Mouse (Mus musculus) myocyte (in vitro differentiated cells): ENCODE data around the gene Ptgs2. TPM values are rescaled to one million over a fixed set of nuclear protein-coding genes. Genes with fewer than 3 reads are reported as not detected.

ENCODE experiments used
- H3K27me3 ChIP-seq: one replicate; pipeline ENCODE4 v1.6.1; 2011; ENCODE audit not compliant: control insufficient read depth, insufficient read depth, insufficient read length
- H3K36me3 ChIP-seq: one replicate; pipeline ENCODE4 v1.6.1; 2011; ENCODE audit not compliant: control insufficient read depth, insufficient read depth
- H3K4me2 ChIP-seq: one replicate; pipeline ENCODE4 v1.6.1; 2011; ENCODE audit warnings: low read depth, control low read depth
- H3K4me3 ChIP-seq: one replicate; pipeline ENCODE4 v1.5.1; 2011; ENCODE audit warnings: mild to moderate bottlenecking, control low read depth, moderate library complexity
- H3K79me2 ChIP-seq: one replicate; pipeline ENCODE4 v1.6.1; 2011; ENCODE audit not compliant: control insufficient read depth, insufficient read depth
- H3ac ChIP-seq: one replicate; pipeline ENCODE4 v1.6.1; 2011; ENCODE audit not compliant: control insufficient read depth, insufficient read length
- CEBPB ChIP-seq: IDR thresholded peaks from 2 replicates; pipeline ENCODE4 v1.6.1; 2011; ENCODE audit warnings: mild to moderate bottlenecking, moderate library complexity; ENCODE audit not compliant: poor library complexity, insufficient read depth, severe bottlenecking
- E2F4 ChIP-seq: IDR thresholded peaks from one replicate; pipeline ENCODE4 v1.6.1; 2011; ENCODE audit warnings: mild to moderate bottlenecking, control low read depth, moderate library complexity; ENCODE audit not compliant: insufficient read depth
- MAX ChIP-seq: IDR thresholded peaks from one replicate; pipeline ENCODE4 v1.6.1; 2011; ENCODE audit warnings: low read depth, mild to moderate bottlenecking, control low read depth
- MYOD1 ChIP-seq, 3 experiments: IDR thresholded peaks; one replicate each; pipeline ENCODE4 v1.6.1; 2011; ENCODE audit warnings: control low read depth in 2 of 3, low read depth in 2 of 3, mild to moderate bottlenecking in 2 of 3, moderate library complexity in 1 of 3; ENCODE audit not compliant: insufficient read length in 2 of 3, control insufficient read depth in 1 of 3
- MYOG ChIP-seq, 3 experiments: IDR thresholded peaks; one replicate each; pipeline ENCODE4 v1.6.1; 2011; ENCODE audit warnings: control low read depth in 2 of 3, low read depth in 2 of 3, mild to moderate bottlenecking in 2 of 3; ENCODE audit not compliant: insufficient read length in 2 of 3, control insufficient read depth in 1 of 3, insufficient read depth in 1 of 3
- POLR2A ChIP-seq: IDR thresholded peaks from one replicate; pipeline ENCODE4 v1.6.1; 2011; ENCODE audit warnings: low read depth, mild to moderate bottlenecking, control low read depth, moderate library complexity; ENCODE audit not compliant: insufficient read length
- POLR2AphosphoS2 ChIP-seq: IDR thresholded peaks from one replicate; pipeline ENCODE4 v1.6.1; 2011; ENCODE audit warnings: low read depth, control low read depth; ENCODE audit not compliant: insufficient read length
- REST ChIP-seq: IDR thresholded peaks from one replicate; pipeline ENCODE4 v1.6.1; 2011; ENCODE audit warnings: mild to moderate bottlenecking, control low read depth, moderate library complexity; ENCODE audit not compliant: insufficient read depth, insufficient read length
- SRF ChIP-seq: IDR thresholded peaks from one replicate; pipeline ENCODE4 v1.6.1; 2011; ENCODE audit warnings: low read depth; ENCODE audit not compliant: control insufficient read depth, insufficient read length
- TCF12 ChIP-seq: IDR thresholded peaks from one replicate; pipeline ENCODE4 v1.6.1; 2011; ENCODE audit warnings: mild to moderate bottlenecking, control low read depth; ENCODE audit not compliant: poor library complexity, insufficient read depth, severe bottlenecking
- TCF3 ChIP-seq: IDR thresholded peaks from one replicate; pipeline ENCODE4 v1.6.1; 2011; ENCODE audit warnings: low read depth, control low read depth; ENCODE audit not compliant: insufficient read length
- USF1 ChIP-seq: IDR thresholded peaks from one replicate; pipeline ENCODE4 v1.6.1; 2011; ENCODE audit warnings: low read depth, mild to moderate bottlenecking, control low read depth, moderate library complexity
- polyA plus RNA-seq: library from polyadenylated mRNA; unstranded; fragments of >200 nt; fragmentation: generic; extraction: Trizol; gene quantifications from one replicate; pipeline ENCODE4 v1.2.1, GENCODE M21; 2012; ENCODE audit warnings: missing spikeins

Gene Ptgs2
- polyA plus RNA-seq, 1 experiment, result 10.5 TPM

GRCm38 (mm10) chr1:150141939-150142338 lies 42.1 kb downstream of the Ptgs2 start:
- TF ChIP-seq POLR2A (no peak), USF1 (no peak), POLR2AphosphoS2 (no peak), CEBPB (no peak), MAX (no peak), E2F4 (no peak), TCF3 (no peak), REST (no peak), MYOD1 (IDR thresholded peaks at IDR 0.05; ENCODE audit: control insufficient read depth in 1 of 3, insufficient read length in 2 of 3, low read depth in 2 of 3) (no peak), MYOG (IDR thresholded peaks at IDR 0.05; ENCODE audit: control insufficient read depth in 1 of 3, insufficient read depth in 1 of 3, insufficient read length in 2 of 3, low read depth in 2 of 3) (no peak), TCF12 (no peak), SRF (no peak)
- Histone ChIP-seq H3K4me3 (no peak overlapping the region), H3K79me2 (no peaks in the 10 kb centered on the region), H3K4me2 (no peak overlapping the region), H3K27me3 (no peaks in the 10 kb centered on the region), H3K36me3 (no peaks in the 10 kb centered on the region), H3ac (no peak overlapping the region)

GRCm38 (mm10) chr1:150143578-150143977 lies 43.7 kb downstream of the Ptgs2 start:
- no peaks in the 10 kb centered on the region for H3K27me3 ChIP-seq
- TF ChIP-seq TCF12 (no peak), POLR2A (no peak), POLR2AphosphoS2 (no peak), REST (no peak), CEBPB (no peak), MYOG (IDR thresholded peaks at IDR 0.05; ENCODE audit: control insufficient read depth in 1 of 3, insufficient read depth in 1 of 3, insufficient read length in 2 of 3, low read depth in 2 of 3) (no peak), USF1 (no peak), TCF3 (no peak), E2F4 (no peak), SRF (no peak), MYOD1 (IDR thresholded peaks at IDR 0.05; ENCODE audit: control insufficient read depth in 1 of 3, insufficient read length in 2 of 3, low read depth in 2 of 3) (no peak), MAX (no peak)
- H3K36me3 ChIP-seq, result no peaks in the 10 kb centered on the region
- no peak overlapping the region for H3ac ChIP-seq
- H3K79me2 ChIP-seq, result no peaks in the 10 kb centered on the region
- H3K4me3 ChIP-seq, result no peak overlapping the region
- no peak overlapping the region for H3K4me2 ChIP-seq

GRCm38 (mm10) chr1:150145049-150145448 lies 45.2 kb downstream of the Ptgs2 start:
- Histone ChIP-seq H3K36me3 (no peaks in the 10 kb centered on the region), H3K27me3 (no peaks in the 10 kb centered on the region), H3K79me2 (no peaks in the 10 kb centered on the region), H3K4me2 (peak overlapping the region; percentile 15), H3ac (no peak overlapping the region), H3K4me3 (no peak overlapping the region)
- TF ChIP-seq CEBPB (peak; percentile 100), POLR2AphosphoS2 (no peak), USF1 (no peak)

- Histone ChIP-seq H3K4me2 (no peak overlapping the region), H3K4me3 (no peak overlapping the region), H3ac (no peak overlapping the region), H3K36me3 (no peaks in the 10 kb centered on the region), H3K79me2 (no peaks in the 10 kb centered on the region), H3K27me3 (no peaks in the 10 kb centered on the region)
- no peak for TF ChIP-seq POLR2AphosphoS2
- TF ChIP-seq MYOD1 (IDR thresholded peaks at IDR 0.05; ENCODE audit: control insufficient read depth in 1 of 3, insufficient read length in 2 of 3, low read depth in 2 of 3), result no peak
- no peak for TF ChIP-seq USF1
- no peak for TF ChIP-seq MAX
- no peak for TF ChIP-seq E2F4
- TF ChIP-seq MYOG (IDR thresholded peaks at IDR 0.05; ENCODE audit: control insufficient read depth in 1 of 3, insufficient read depth in 1 of 3, insufficient read length in 2 of 3, low read depth in 2 of 3), result no peak
- TF ChIP-seq TCF3, result no peak
- no peak for TF ChIP-seq SRF
- no peak for TF ChIP-seq CEBPB
- TF ChIP-seq REST, result no peak
- TF ChIP-seq TCF12, result no peak
These were observed 47.4 kb downstream of the Ptgs2 start for GRCm38 (mm10) chr1:150147272-150147671.

GRCm38 (mm10) chr1:150151411-150151810 lies 51.6 kb downstream of the Ptgs2 start:
- no peak for TF ChIP-seq TCF3
- no peak for TF ChIP-seq POLR2AphosphoS2
- no peak for TF ChIP-seq TCF12
- TF ChIP-seq MYOG (IDR thresholded peaks at IDR 0.05; ENCODE audit: control insufficient read depth in 1 of 3, insufficient read depth in 1 of 3, insufficient read length in 2 of 3, low read depth in 2 of 3), result no peak
- TF ChIP-seq USF1, result peak; percentile 84
- 0 out of 2 replicates have a peak, but pooled peaks have one; percentile 7 for TF ChIP-seq CEBPB
- no peak for TF ChIP-seq REST
- no peak for TF ChIP-seq MYOD1 (IDR thresholded peaks at IDR 0.05; ENCODE audit: control insufficient read depth in 1 of 3, insufficient read length in 2 of 3, low read depth in 2 of 3)
- TF ChIP-seq E2F4, result no peak
- TF ChIP-seq MAX, result peak; percentile 95
- no peak for TF ChIP-seq POLR2A
- no peaks in the 10 kb centered on the region for H3K27me3 ChIP-seq
- no peaks in the 10 kb centered on the region for H3K79me2 ChIP-seq
- H3K4me3 ChIP-seq, result no peak overlapping the region
- peak overlapping the region; percentile 61 for H3K4me2 ChIP-seq
- no peaks in the 10 kb centered on the region for H3K36me3 ChIP-seq
- H3ac ChIP-seq, result no peak overlapping the region

Other genes starting within 250 kb of the Ptgs2 start
- 6.2 TPM for gene Pla2g4a, start 138.7 kb upstream of the Ptgs2 start, polyA plus RNA-seq
- not detected for gene Pdc, start 219.4 kb downstream of the Ptgs2 start, polyA plus RNA-seq